Mouse (Mus musculus) cerebellum, postnatal 25 days (tissue): ENCODE measurements at regions not wholly inside any gene's neighbourhood (a gene's known extent, or its start where the extent isn't known, plus 50 kb on each side); places are given as distances from the start of the nearest gene placed in this dataset.
A peak's percentile ranks its signal among the peaks of the same experiment; 100 is the strongest.

Experiments used
- DNase-seq, 2 experiments: peaks; one replicate each; pipeline ENCODE4 v3.0.0; 2021; ENCODE audit warnings: mixed read lengths in 2 of 2

DNA sequence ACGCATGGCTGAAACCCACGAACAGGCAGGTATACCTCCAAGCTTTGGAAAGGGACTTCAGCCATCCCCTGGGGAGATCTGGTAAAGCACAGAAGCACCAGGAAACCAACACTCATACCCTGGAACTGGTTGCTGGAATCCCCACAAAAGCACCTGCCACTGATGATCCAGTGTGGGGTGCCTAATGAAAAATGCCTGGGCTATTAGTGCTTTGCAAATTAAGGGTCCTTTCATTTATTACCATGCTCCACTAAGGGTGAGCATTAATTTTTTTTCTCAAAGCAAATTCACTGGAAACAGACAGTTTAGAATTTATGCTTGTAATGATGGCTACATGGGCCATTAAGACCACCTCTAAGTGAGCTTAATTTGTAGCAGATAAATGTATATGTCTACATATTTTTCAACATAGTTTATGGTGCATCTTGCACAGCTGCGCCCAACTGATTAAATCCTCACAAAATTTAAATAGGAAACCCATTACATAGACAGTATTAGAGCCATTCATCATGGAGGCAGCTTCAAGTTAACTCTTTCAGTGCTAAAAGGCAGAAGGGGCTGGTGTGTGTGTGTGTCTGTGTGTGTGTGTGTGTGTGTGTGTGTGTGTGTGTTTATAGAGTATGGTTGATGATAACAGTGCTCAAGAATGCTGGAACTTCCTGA lies 201.8 kb downstream of the Cbln1 start:
- no peak for DNase-seq

DNA sequence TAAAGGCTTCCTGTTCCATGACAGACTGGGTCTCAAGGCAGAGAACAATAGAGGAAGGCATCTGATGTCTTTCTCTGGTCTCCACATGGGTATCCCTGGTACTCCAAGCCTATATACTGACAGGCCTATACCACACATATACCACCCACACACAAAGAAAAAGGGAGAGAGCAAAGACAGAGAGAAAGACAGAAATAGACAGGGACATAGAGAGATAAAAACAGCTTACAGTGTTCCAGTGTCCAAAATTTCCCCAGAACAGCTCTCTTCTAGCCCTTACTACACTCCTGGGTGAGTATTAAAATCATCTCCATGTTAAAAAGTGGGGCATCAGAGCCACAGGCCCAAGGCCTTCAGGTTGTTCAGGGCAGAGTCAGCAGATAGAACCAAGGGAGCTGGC lies 204.2 kb downstream of the Cbln1 start:
- DNase-seq = no peak

DNA sequence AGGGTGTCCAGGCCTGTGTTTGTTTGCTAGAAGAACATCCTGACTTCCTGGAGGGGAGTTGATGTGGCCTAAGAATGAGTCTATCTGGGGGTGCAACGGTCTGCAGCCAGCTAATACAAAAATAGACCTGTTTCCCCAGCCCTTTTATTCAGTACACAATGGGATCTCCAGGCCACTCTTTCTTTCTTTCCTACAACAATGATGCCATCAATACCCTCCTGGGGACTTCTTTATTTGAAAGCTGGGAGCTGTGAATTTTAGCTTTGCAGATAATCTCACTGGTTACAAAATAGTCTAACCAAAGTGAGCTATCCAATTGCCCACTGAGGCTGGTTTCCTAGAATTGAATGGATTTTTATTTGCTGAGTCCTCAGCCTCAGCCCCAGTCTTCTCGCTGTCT lies 207.4 kb downstream of the Cbln1 start:
- no peak for DNase-seq

DNA sequence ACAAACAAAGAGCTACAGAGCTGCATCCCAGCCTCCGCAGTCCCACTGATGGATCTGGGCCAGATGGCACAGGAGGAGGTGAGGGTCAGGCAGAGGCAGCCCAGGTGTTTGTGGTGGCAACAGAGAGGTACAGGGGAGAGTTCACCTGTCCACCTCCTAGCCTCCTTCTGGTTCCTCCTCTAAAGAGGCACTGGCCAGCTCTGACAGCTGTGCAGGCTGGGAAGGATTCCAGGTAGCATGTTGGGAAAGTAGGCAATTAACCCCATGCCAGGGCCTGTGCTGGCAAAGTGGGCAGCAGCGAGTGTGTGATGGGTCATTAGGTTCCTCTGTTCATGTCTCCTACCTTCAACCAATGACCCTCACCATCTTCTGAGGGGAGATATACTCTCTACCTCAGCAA lies 212.1 kb downstream of the Cbln1 start:
- peak; percentile 39 to 56 for DNase-seq

DNA sequence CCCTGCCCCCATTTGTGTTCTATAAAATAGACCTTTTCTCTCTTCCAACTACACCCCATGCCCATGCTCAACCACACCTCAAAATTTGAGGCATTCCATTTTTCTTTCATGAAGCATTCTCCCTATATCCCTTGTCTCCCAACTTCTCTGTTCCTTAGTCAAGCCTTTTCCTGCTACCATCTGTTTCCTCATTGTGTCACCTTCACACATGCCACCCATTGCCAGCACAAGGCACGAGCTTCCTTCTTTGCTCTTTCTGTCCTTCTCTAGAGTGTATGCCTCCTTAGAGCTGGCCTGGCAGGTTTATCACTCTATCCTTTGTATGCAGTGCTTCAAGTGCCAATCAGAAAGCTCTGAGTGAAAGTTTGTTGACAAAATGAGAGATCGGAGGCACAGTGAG lies 229.7 kb downstream of the Cbln1 start:
- DNase-seq = no peak

DNA sequence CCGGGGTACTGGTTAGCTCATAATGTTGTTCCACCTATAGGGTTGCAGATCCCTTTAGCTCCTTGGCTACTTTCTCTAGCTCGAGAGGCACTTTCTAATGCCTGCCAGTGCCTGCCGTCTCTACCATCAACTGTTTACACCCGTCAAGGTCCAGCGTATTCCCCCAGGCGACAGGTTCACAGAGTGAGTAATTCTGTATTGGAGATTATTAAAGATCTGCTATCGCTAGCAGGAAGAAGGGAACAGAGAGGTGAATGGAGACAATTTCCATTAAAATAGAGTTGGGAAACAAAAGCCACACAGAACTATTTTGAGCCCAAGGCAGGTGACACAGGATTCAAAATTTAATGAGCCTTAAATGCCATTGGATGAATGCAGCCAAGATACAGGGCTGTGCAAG lies 235.2 kb downstream of the Cbln1 start:
- DNase-seq = no peak

DNA sequence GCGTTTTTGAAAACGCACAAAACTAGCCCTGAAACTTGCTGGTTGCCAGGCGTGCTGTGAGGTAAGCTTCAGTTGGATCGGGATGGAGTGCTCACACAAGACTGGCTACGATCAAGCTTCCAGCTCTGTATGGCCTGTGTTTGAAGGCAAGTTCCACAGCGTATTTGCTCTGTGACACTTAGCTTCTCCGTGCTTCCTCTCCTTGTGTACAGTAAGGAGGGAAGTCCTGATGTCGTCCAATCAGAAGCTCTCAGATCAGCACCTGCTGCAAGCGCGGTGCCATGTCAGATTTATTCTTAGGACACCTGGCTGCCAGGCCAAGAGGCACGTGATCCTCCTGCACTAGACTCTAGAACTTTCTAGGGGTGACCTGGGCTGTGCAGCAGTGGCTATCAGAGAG lies 236.0 kb downstream of the Cbln1 start:
- peak; percentile 52 to 55 for DNase-seq

DNA sequence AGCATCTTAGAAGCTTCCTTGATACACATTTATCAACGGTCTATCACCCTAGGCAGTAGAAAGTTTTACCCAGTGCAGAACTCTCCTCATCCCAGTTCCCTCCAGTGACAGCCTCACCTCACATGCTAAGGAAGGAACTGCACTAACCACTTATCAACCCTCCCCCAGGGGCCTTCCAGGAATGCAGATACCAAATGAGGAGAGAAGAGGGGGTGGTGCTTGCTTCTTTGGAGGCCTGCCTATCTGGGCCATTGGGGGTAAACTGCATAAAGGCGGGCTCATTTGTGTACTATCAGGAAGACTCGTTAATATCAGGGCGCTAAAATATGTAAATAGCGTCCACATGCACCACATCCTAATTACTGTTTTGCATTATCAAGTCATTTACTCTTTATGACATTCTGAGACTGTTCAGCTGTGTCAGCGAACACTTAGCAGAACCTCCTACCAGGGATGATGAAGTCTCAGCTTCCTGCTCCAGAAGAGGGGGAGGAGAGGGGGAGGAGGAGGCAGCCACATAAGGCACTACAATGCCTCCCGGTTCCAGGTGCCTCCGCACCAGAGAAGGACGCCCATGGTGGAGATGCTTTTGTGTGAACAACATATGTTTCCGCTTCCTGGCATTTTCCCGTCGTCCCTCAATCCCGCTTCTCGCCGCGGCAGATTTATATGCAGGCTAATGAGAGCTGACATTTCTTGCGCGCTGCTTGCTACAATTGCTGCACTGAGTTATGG lies 236.9 kb downstream of the Cbln1 start:
- peak; percentile 80 to 82 for DNase-seq

DNA sequence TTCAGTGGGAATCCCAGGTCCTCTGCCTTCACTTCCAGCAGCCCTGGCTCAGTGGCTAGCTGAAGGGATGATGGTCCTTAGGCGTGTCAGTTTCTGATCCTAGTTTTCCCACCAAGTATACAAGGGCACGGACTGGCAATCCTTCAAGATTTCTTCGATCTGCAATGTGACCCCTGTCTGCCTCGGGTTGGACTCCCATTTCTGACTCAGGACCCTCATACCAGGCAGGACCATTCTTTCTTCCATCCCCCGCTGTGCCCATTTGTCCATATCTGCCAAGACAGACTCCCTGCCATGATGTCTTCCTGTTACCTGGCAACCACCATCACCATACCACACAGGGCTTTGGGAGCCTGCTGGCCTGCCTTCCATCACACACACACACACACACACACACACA lies 238.1 kb downstream of the Cbln1 start:
- peak; percentile 89 for DNase-seq

DNA sequence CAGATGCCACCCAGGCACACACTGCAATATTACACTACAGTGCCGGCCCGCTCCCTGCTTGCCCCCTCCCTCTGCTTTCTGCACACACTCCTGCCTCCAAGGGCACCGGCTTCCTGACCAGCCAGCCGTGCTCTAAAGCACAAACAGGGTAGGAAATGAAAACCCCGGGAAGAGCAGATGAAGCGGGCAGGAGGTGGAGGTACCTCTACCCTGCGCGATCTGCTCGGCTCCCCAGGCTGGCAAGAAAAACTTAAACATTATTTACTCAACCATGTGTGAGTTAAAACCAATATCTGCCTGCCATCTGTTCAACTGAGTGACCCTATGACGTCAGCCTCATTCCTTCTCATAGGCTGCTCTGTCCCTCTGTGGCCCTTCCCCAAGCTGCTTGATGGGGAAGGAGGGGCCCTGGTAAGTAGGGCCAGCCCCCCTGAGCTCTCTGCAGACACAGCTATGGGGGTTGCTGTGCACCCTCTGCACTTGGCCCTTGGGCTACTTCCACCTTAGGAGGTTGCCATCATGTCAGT lies 238.5 kb downstream of the Cbln1 start:
- peak; percentile 92 to 94 for DNase-seq

DNA sequence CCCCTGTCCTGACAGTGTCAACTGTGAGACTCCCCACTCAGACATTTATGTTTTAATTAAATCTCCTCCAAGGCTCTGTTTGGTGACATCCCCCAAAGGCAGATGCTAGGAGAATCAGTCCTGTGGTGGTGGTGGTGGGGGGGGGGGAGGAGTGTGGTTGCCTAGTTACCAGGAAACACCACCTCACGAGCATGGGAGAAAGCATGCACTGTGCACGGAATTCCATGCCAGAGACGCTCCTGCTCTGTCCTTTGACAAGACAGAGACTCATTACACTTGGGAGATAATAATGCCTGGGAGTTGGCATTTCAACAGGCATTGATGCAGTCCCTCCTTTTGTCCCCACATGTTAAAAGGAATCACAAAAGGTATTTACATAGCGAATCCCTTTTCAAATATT lies 240.6 kb downstream of the Cbln1 start:
- DNase-seq = no peak

DNA sequence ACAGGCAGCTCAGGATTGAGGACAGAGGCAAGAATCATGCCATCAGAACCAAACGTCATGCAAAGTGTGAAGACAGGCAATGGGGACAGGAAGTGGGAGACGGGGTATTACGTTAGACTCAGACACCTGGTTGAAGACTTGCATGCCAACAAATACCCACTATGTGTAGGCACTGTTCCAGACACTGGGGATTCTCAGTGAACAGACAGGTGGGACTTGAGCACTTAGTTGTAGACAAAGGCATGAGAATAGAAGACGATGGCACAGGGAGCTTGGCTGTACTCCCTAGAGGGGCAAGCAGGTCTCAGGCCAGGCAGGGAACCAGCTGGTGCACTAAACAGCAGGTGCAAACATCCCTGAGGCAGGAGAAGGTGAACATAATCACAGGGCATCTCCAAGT lies 242.3 kb downstream of the Cbln1 start:
- peak in 1 of 2 experiments; percentile 48 for DNase-seq

DNA sequence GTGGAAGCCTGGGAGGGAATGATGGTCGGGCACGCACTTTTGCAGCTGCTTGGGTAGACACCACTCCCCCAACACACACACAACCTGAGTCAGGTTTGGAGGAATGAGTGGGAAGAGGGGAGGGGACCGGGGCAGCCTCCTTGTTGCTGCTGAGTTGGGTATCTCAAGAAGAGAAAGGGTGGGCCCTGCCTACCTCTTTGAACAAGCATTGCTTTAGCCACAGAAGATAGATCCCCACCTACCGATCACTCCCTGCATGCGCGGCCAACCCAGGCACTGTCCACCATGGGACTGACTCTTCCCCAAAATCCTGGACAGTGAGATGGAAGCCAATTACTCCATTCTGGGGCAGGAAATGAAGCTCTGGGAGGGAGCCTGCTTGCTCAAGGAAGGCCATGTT lies 243.2 kb downstream of the Cbln1 start:
- DNase-seq = no peak

DNA sequence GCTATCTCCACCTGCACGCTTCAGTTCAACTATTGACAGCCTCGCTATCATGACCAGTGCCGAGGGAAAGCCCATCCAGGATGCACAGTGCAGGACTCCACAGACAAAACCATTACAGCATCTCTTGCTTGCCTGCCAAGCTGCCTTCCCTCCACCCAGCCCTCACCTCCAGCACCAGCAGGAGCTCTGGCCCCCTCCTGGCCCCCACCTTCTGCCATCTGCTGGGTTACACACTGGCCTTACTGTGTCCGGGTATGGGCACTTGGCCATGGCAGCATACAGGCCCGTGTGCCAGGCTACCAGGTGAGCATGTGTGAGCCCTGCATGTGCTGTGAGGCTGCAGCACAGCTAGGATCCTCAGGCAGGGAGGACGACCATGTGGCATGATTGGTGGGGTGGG lies 243.6 kb downstream of the Cbln1 start:
- DNase-seq = peak; percentile 99 to 100

DNA sequence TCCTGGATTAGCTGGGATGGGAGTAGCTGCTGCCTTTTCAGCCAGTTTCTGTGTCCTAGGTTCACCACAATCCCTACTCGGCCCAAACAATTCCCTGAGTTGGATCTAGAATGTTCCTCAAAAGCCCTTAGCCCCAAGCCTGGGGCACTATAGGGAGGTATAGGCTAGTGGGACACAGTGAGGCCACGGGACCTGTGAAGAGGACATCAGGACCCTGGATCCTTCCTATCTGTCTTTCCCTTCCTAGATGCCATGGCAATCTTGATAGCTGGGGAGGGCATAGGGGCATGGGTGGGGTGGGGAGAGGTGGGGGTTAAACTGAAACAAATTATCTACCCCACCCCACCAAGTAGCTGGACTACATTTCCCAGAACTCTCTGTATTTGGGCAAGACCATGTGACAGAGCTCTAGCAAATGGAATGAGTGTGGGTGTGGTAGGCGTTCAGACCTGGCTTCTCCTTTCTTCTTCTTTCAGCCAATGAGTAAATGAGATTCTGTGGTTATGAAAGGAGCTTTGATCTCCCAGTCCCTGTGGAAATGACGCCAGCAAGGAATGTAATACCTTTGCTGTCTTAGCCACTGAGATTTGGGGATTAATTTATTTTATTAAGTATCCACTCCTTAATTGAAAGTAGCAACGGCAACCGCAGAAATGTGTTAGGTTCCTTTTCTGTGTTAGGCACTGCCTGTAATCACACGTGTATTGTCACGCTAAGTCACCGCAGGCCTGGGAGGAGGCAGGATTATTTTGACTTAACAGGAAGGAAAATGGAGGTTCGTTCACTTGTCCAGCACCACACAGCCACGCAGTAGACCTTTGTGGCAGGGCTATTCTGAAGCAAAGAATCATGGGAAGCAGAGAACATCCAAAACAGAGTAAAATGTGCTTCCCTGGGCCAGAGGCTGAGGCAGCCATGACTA lies 246.6 kb downstream of the Cbln1 start:
- DNase-seq = peak in 1 of 2 experiments; percentile 59

DNA sequence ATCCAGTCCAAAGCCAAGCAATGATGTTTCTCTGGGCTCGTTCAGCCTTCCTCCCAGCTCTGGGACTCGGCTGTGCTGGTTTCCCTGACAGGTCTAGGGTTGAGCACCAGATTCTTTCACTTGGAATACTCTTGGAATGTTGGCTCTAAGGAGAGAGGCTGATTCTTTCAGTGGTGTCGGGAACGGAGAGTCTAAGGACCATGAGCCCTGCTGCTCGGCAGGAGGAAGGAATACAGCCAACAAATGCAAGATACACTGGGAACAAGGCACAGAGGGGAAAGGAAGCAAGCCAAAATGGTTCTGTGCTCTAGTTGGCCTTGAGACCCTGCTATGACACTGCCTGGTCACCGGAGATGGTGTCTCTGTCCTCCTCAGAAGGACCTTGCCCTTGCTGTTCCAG lies 251.8 kb downstream of the Cbln1 start:
- peak in 1 of 2 experiments; percentile 54 for DNase-seq

DNA sequence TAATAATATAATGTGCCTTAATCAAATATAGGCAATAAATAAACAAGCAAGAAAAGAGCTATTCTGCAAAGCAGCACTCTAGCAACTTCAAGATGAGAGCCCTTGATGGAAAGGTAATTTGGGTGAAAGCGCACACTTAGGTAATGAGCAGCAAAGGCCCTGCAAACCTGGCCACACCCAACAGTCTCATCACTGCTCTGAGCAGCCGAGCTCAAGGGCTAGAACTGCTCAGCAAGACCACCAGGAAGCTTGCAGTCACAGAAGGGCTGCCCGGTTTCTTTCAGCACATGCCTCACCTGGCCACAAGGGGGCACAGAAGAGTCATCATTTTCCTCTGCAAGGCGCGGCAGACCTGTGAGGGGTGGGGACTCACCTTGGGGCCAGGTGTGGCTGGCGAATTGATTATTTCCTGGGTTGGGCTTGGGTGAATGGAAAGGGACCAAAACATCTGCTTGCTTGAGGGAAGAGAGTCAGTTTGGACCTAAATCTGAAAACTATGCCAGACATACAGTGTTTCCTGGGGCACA lies 253.4 kb downstream of the Cbln1 start:
- peak; percentile 89 to 90 for DNase-seq

DNA sequence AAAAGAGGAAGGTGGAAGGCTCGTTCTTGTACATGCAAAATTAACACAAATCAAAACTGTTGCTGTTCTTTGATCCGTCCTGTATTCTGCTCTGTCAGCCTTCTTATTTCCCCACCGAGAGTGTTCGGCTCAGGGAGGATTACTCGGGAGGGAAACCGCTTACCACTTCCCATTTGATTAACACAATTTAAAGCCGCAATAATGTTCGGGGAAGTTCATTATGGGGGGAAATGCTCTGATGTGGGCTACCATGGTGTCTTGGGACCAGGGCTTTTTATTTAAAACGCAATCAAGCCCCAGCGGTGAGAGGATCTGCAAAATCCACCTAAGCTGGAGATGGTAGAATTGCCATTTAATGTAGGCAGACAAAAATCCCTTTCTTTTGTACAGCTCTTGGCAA lies 257.4 kb downstream of the Cbln1 start:
- no peak for DNase-seq

DNA sequence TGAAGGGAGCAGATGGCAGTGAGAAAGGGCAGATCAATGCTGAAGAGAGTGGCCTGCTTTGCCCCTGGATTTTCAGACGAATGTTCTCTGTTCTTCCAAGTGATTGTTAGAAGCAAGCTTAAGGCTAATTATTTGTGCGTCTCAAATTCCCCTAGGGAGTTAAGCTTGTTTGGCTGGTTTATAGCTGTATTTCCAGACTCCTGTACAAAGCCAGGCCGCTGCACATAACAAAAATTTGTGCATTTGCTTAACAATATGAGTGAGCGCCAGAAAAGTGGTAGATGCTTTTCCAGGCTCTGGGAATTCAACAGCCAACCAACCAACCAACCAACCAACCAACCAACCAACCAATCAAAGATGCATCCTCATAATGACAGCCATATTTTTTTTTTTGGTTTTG lies 261.9 kb downstream of the Cbln1 start:
- no peak for DNase-seq

DNA sequence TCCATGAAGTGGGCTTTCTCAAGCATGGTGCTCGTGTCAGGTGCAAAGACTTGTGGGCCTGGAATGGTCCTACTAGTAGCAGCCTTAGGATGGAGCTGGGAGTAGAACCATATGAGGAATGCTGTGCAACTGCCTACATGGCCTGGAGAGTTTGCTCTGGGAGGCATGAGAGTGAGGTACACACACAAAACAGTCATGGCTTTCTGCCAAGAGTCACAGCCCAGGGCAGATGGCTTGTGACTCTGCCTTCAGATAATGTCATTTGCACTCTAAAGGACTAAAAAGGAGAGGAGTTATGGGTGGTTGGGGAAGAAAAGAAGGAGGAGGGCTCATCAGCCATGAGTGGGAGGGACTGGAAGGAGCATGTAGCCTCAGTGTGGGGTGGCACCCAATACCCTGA lies 263.1 kb downstream of the Cbln1 start:
- DNase-seq = peak; percentile 61 to 73

DNA sequence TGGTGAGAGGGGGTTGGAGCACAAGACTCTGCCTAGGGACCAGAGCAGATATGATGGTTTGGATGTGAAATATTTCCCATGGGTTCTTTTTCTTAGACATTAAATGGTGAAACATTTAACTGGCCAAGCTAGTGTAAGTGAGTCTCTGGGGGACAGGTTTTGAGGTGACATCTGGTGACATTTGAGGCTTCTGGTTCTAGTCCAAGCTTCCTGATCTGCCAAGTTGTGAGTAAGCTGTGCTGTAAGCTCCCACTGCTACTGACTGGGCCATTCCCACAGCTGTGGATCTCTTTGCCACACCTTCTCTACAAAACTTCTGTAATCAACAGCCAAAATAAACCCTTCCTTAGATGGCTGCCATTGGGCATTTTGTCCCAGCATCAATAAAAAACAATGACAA lies 264.4 kb downstream of the Cbln1 start:
- no peak for DNase-seq

DNA sequence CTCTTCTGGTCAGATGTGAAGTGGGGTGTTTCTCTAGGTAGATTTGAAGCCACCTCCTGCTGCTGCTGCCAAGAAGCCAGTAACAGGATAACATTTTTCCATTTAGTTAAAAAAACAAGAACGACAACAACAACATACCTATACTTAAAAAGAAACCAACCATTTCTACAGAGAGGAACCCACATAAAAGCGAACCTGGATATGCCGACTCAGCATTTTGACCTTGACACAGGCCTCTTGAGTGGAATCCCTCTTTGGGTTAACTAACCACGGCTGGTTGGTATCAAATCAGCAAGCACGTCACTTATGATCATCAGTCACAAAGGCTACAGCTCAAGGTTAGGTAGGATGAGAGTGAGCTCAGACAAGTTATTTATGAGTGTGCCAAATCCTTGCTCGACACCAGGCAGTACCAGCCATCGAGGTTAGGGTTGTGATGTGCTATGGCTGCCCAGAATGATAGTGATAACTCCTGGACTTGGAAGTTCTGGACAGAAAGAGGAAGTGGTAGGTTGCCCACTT lies 269.7 kb downstream of the Cbln1 start:
- no peak for DNase-seq
